Mouse (Mus musculus): Measurements from ENCODE around the gene Obox1. TPM values are rescaled to one million over a fixed set of nuclear protein-coding genes. Genes with fewer than 3 reads are reported as not detected.
"Not testable (repeated sequence)": the region's sequence is repeated elsewhere in the genome, so short reads cannot be mapped to it uniquely, and the experiment has no call there.

Obox1 gene
- not detected for total RNA-seq (2021)

- intact Hi-C loops (cut with DNase I); DNase-seq (ENCODE audit: low spot score in 2 of 2): not testable (repeated sequence)
Observed at GRCm38 (mm10) chr7:15388421-15388998, at the start of gene Obox1, which contains the start of gene Obox2. Obox1 (plus strand) TSS chr7:15388948. Obox2 (plus strand) TSS chr7:15388721.

DNA sequence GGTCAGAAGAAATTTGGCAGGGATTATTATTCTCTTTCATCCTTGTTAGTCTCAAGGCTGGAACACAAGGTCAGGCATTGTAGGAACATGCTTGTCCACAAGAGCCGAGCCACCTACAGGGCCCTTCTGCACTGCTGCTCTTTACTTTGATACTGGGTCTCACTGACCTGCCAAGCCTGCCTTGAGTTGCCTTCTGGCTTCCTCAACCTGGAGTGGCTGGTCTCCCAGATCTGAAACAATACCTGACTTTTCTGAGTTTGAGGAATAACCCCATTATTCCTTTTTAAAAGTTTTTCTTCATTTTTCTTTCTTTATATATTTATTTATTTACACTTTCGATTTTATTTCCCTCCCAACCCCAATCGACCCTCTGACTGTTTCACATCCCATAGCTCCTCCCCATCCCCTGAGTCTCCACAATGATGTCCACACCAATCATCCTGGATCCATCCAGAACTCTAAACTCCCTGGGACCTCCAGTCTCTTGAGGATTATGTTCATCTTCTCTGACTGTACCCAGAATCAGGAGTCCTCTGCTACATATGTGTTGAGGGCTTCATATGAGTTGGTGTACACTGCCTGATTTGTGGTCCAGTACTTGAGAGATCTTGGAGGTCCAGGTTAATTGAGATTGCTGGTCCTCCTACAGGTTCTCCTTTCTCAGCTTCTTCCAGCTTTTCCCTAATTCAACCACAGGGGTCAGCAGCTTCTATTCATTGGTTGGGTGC, 10.6 kb downstream of the Obox1 start:
- DNase-seq (ENCODE audit: low spot score in 2 of 2); intact Hi-C loops (cut with DNase I): not testable (repeated sequence)

GRCm38 (mm10) chr7:15406816-15407215, 18.1 kb downstream of the Obox1 start:
- DNase-seq (ENCODE audit: low spot score in 2 of 2); intact Hi-C loops (cut with DNase I): not testable (repeated sequence)

DNA sequence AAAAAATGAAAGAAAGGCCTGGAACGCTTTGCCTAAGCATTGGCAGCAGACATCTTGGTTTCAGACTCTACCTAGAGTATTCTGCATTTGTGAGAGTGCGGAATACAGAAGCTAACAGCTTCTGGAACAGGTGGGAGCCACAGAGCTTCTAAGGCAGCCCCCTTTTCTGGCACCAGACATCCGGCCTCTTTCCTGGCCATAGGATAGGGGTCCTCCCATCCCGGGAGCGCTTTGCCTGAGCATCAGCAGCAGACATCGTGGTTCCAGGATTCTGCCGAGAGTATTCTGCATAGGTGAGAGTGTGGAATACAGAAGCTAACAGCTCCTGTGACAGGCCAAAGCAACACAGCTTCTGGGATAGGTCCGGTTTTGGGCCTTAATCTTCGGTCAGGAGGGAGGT, 29.3 kb downstream of the Obox1 start:
- intact Hi-C loops (cut with DNase I); DNase-seq (ENCODE audit: low spot score in 2 of 2): not testable (repeated sequence)

GRCm38 (mm10) chr7:15425537-15425936, 36.8 kb downstream of the Obox1 start:
- DNase-seq (ENCODE audit: low spot score in 2 of 2); intact Hi-C loops (cut with DNase I): not testable (repeated sequence)

GRCm38 (mm10) chr7:15509411-15509810, 120.7 kb downstream of the Obox1 start:
- DNase-seq (ENCODE audit: low spot score in 2 of 2); intact Hi-C loops (cut with DNase I): not testable (repeated sequence)

Other genes with a start within 250 kb of the Obox1 start
- not detected for gene Obox2, start 227 bp upstream of the Obox1 start, total RNA-seq (2021)